In the genomic region with DNA sequence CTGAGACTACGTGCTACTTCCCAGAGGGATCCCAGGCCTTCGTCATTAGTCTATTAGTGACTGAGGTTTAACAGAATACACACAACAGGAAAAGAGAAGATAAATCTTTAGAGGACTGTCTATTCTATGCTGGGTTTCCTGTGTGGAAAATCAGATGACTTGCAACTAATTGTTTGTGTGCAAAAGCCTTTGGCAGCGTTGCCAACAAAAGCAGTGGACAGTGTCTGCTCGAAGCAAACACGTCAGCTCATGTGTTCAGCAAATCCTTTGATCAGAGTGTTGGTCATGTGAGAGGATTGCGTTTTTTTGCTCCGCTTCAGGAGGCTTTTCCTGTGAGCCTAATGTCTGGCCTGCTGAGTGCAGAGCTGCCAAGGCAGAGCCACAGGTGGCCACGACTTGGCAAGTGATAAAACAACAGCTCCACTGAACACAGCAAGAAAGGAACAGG, we compare ENCODE assay signal across 9 mouse cellular contexts.
DNase-seq lines count a peak whose midpoint lies in the region; ATAC-seq and TF ChIP-seq lines count a peak whose summit lies in the region.
"Had no signal": no experiment of that assay in that cellular context is flagged by ENCODE, and none has a peak within 500 bp of the region (broad histone marks: within the 10 kb centered on the region; RNA-seq: fewer than 3 reads in every experiment).

No protein-coding gene starts in this region.

- H3K27ac ChIP-seq in forebrain, embryonic 14.5 days (ENCODE audit: low read depth, low read length), result no peak overlapping the region
- H3K27ac ChIP-seq in midbrain, embryonic 11.5 days (ENCODE audit: low read depth, low read length), result no peak overlapping the region

- DNase-seq in Patski (ENCODE audit: low read depth, low spot score), result peak; percentile 91
- peak; percentile 9 for DNase-seq in cerebellum, adult 11-12 months
- peak; percentile 92 for DNase-seq in forebrain, embryonic 14.5 days (ENCODE audit: low spot score)
- DNase-seq in layer of hippocampus, adult 9-11 months, result peak; percentile 18
- DNase-seq in midbrain, embryonic 11.5 days (ENCODE audit: low spot score, missing footprints), result peak; percentile 89
- peak; percentile 21 for DNase-seq in telencephalon, adult 2 months (ENCODE audit: low read depth, low spot score)
- DNase-seq in spleen, postnatal 14 days (ENCODE audit: low spot score in 2 of 2), result no peak

- 1% methylated on average over 8 of the region's 8 CpGs for WGBS in forebrain, embryonic 14.5 days
- WGBS in midbrain, embryonic 11.5 days, result 10% methylated on average over 8 of the region's 8 CpGs

- H3K9me3 ChIP-seq in forebrain, embryonic 14.5 days (replicated peaks; ENCODE audit: control insufficient read depth, low read length), result no peaks in the 10 kb centered on the region
- H3K9me3 ChIP-seq in midbrain, embryonic 11.5 days (ENCODE audit: control insufficient read depth, low read length), result no peaks in the 10 kb centered on the region
- H3K9me3 ChIP-seq: megakaryocyte, embryonic 14.5 days had no signal

- no peak overlapping the region for H3K9ac ChIP-seq in forebrain, embryonic 14.5 days (ENCODE audit: low read length)
- H3K9ac ChIP-seq in midbrain, embryonic 11.5 days (ENCODE audit: low read length), result no peak overlapping the region

- peaks cover 4% of the 10 kb centered on the region for H3K27me3 ChIP-seq in Patski
- H3K27me3 ChIP-seq in forebrain, embryonic 14.5 days (replicated peaks; ENCODE audit: control insufficient read depth, insufficient read depth, low read length), result no peaks in the 10 kb centered on the region
- no peaks in the 10 kb centered on the region for H3K27me3 ChIP-seq in midbrain, embryonic 11.5 days (ENCODE audit: control insufficient read depth, insufficient read depth, low read length)

- no peak overlapping the region for H3K4me2 ChIP-seq in forebrain, embryonic 14.5 days (ENCODE audit: low read length)
- no peak overlapping the region for H3K4me2 ChIP-seq in midbrain, embryonic 11.5 days

- ATAC-seq in Patski, result peak; percentile 98
- peak; percentile 94 for ATAC-seq in forebrain, embryonic 14.5 days
- ATAC-seq in hematopoietic stem cell, adult 5-6 weeks (replicated peaks in 1 of 2; ENCODE audit: insufficient read depth in 1 of 2, low FRiP score in 2 of 2, low TSS enrichment in 1 of 2, low read depth in 1 of 2, poor library complexity in 2 of 2, severe bottlenecking in 2 of 2), result peak; percentile 74 to 85
- peak; percentile 86 for ATAC-seq in midbrain, embryonic 11.5 days (ENCODE audit: low FRiP score)

- POLR2A ChIA-PET in Patski (lab: Charles Lee), result interaction anchor here (0.6 kb wide), 1 partner anchor 81 kb away, joined by 3 read pairs; no protein-coding TSS in a partner anchor

- H3K36me3 ChIP-seq in forebrain, embryonic 14.5 days (ENCODE audit: control insufficient read depth, insufficient read depth, low read length), result no peaks in the 10 kb centered on the region
- H3K36me3 ChIP-seq in midbrain, embryonic 11.5 days (ENCODE audit: control insufficient read depth, insufficient read depth, low read length), result no peaks in the 10 kb centered on the region

- no peaks in the 10 kb centered on the region for H3K4me1 ChIP-seq in forebrain, embryonic 14.5 days (ENCODE audit: control insufficient read depth, insufficient read depth, low read length)
- peaks cover 6% of the 10 kb centered on the region; the same call in 1 of the 2 replicates for H3K4me1 ChIP-seq in midbrain, embryonic 11.5 days (ENCODE audit: control insufficient read depth, insufficient read depth, low read length)

- H3K4me3 ChIP-seq in forebrain, embryonic 14.5 days (ENCODE audit: low read depth, low read length), result no peak overlapping the region
- H3K4me3 ChIP-seq in midbrain, embryonic 11.5 days (ENCODE audit: low read depth, low read length), result no peak overlapping the region
- H3K4me3 ChIP-seq: megakaryocyte, embryonic 14.5 days had no signal

- no peak for TF ChIP-seq CTCF in Patski (IDR thresholded peaks at IDR 0.05)

- in situ Hi-C loops in Patski (cut with MboI; ENCODE audit: low pct_unique_long_range_greater_than_20kb), result no loop called here

- CTCF ChIA-PET in Patski (lab: Charles Lee), result interaction anchor here (0.9 kb wide), 1 partner anchor 15 kb away, joined by 3 read pairs; no protein-coding TSS in a partner anchor

Comparison
In these comparisons a context has a peak if more than half of its experiments do, and no peak if none do; other contexts are left out.
1. DNase-seq: peak in Patski (single experiment), cerebellum, adult 11-12 months (single experiment), forebrain, embryonic 14.5 days (single experiment), layer of hippocampus, adult 9-11 months (single experiment), midbrain, embryonic 11.5 days (single experiment) and telencephalon, adult 2 months (single experiment); none in spleen, postnatal 14 days (0 of 2).
2. Peak in every context shown above with its lines, with median percentiles within 50 percentile points of each other: ATAC-seq.